Mouse (Mus musculus): ENCODE results near the gene Atp5j2. TPM values are rescaled to one million over a fixed set of nuclear protein-coding genes. Genes with fewer than 3 reads are reported as not detected.
"Not testable (repeated sequence)": the region's sequence is repeated elsewhere in the genome, so short reads cannot be mapped to it uniquely, and the experiment has no call there.

The Atp5j2 gene
- 100 to 1,000 TPM; 464 to 480 TPM for total RNA-seq (2021)
- long read RNA-seq, experiment 1, transcript Atp5j2-202 (4 exons, 955 nt) = major isoform, 279 of 287 reads
- long read RNA-seq, experiment 1, partial matches to known transcripts = 5 of 287 reads
- long read RNA-seq, experiment 1, other reads (novel, unspliced or antisense) = 3 of 287 reads
- long read RNA-seq, experiment 2, transcript Atp5j2-202 (4 exons, 955 nt) = major isoform, 354 of 369 reads
- long read RNA-seq, experiment 2, partial matches to known transcripts = 10 of 369 reads
- long read RNA-seq, experiment 2, other reads (novel, unspliced or antisense) = 5 of 369 reads

GRCm38 (mm10) chr5:145191962-145192361, at the start of gene Atp5j2:
TSS of gene Atp5j2 (minus strand) at chr5:145192062.
- DNase-seq (ENCODE audit: low spot score in 2 of 2) = no peak

- DNase-seq (ENCODE audit: low spot score in 2 of 2) = no peak
Observed at GRCm38 (mm10) chr5:145234636-145235035, 42.8 kb upstream of the Atp5j2 start.

- DNase-seq (ENCODE audit: low spot score in 2 of 2) = no peak
Observed at GRCm38 (mm10) chr5:145231893-145232411, 40.1 kb upstream of the Atp5j2 start.

GRCm38 (mm10) chr5:145231367-145231871, 39.6 kb upstream of the Atp5j2 start, which contains the start of gene Zfp655:
TSS of gene Zfp655 (plus strand) at chr5:145231715.
- peak; percentile 92 to 96 for DNase-seq (ENCODE audit: low spot score in 2 of 2)

- DNase-seq (ENCODE audit: low spot score in 2 of 2) = no peak
Observed at GRCm38 (mm10) chr5:145230641-145231040, 38.8 kb upstream of the Atp5j2 start.

GRCm38 (mm10) chr5:145229283-145229682, 37.4 kb upstream of the Atp5j2 start:
- not testable (repeated sequence) for DNase-seq (ENCODE audit: low spot score in 2 of 2)

GRCm38 (mm10) chr5:145226453-145226852, 34.6 kb upstream of the Atp5j2 start:
- no peak for DNase-seq (ENCODE audit: low spot score in 2 of 2)

GRCm38 (mm10) chr5:145223395-145223794, 31.5 kb upstream of the Atp5j2 start:
- no peak for DNase-seq (ENCODE audit: low spot score in 2 of 2)

GRCm38 (mm10) chr5:145222840-145223239, 31.0 kb upstream of the Atp5j2 start:
- no peak for DNase-seq (ENCODE audit: low spot score in 2 of 2)

GRCm38 (mm10) chr5:145219981-145220380, 28.1 kb upstream of the Atp5j2 start:
- no peak for DNase-seq (ENCODE audit: low spot score in 2 of 2)

- no peak for DNase-seq (ENCODE audit: low spot score in 2 of 2)
Observed at GRCm38 (mm10) chr5:145218671-145219070, 26.8 kb upstream of the Atp5j2 start.

- no peak for DNase-seq (ENCODE audit: low spot score in 2 of 2)
Observed at GRCm38 (mm10) chr5:145218206-145218605, 26.3 kb upstream of the Atp5j2 start.

GRCm38 (mm10) chr5:145217746-145218145, 25.9 kb upstream of the Atp5j2 start:
- no peak for DNase-seq (ENCODE audit: low spot score in 2 of 2)

GRCm38 (mm10) chr5:145214679-145215078, 22.8 kb upstream of the Atp5j2 start:
- no peak for DNase-seq (ENCODE audit: low spot score in 2 of 2)

- no peak for DNase-seq (ENCODE audit: low spot score in 2 of 2)
Observed at GRCm38 (mm10) chr5:145213505-145213904, 21.6 kb upstream of the Atp5j2 start.

GRCm38 (mm10) chr5:145212216-145212615, 20.4 kb upstream of the Atp5j2 start:
- DNase-seq (ENCODE audit: low spot score in 2 of 2) = no peak

- DNase-seq (ENCODE audit: low spot score in 2 of 2) = no peak
Observed at GRCm38 (mm10) chr5:145211340-145211739, 19.5 kb upstream of the Atp5j2 start.

- DNase-seq (ENCODE audit: low spot score in 2 of 2) = not testable (repeated sequence)
Observed at GRCm38 (mm10) chr5:145208391-145208790, 16.5 kb upstream of the Atp5j2 start.

- DNase-seq (ENCODE audit: low spot score in 2 of 2) = no peak
Observed at GRCm38 (mm10) chr5:145207954-145208353, 16.1 kb upstream of the Atp5j2 start.

- no peak for DNase-seq (ENCODE audit: low spot score in 2 of 2)
Observed at GRCm38 (mm10) chr5:145207385-145207784, 15.5 kb upstream of the Atp5j2 start.

- no peak for DNase-seq (ENCODE audit: low spot score in 2 of 2)
Observed at GRCm38 (mm10) chr5:145205041-145205440, 13.2 kb upstream of the Atp5j2 start.

GRCm38 (mm10) chr5:145203936-145204691, 12.3 kb upstream of the Atp5j2 start, which contains the start of gene Zkscan5:
TSS of gene Zkscan5 (plus strand) at chr5:145204562.
- peak; percentile 90 to 98 for DNase-seq (ENCODE audit: low spot score in 2 of 2)

Measured in gastrocnemius, postnatal 4 days (tissue).